Mouse (Mus musculus): ENCODE results near the gene Lama5.

The Lama5 gene

GRCm38 (mm10) chr2:180135414-180135813 is 90.2 kb downstream of the Lama5 start:
- no peak for DNase-seq

GRCm38 (mm10) chr2:180133911-180134310 is 91.7 kb downstream of the Lama5 start:
- no peak for DNase-seq

GRCm38 (mm10) chr2:180133231-180133630 is 92.4 kb downstream of the Lama5 start:
- no peak for DNase-seq

GRCm38 (mm10) chr2:180127675-180128074 is 98.0 kb downstream of the Lama5 start:
- no peak for DNase-seq
